Comparison of ENCODE assay signal across 24 mouse cellular contexts in genomic region chr2:162515993-162516392, GRCm38 (mm10).
DNase-seq lines count a peak whose midpoint lies in the region; ATAC-seq and TF ChIP-seq lines count a peak whose summit lies in the region.
"Had no signal": no experiment of that assay in that cellular context is flagged by ENCODE, and none has a peak within 500 bp of the region (broad histone marks: within the 10 kb centered on the region; RNA-seq: fewer than 3 reads in every experiment).

No protein-coding gene starts in this region.

- H3K27me3 ChIP-seq in heart, embryonic 10.5 days (ENCODE audit: insufficient read depth, poor library complexity, severe bottlenecking), result no peaks in the 10 kb centered on the region; the same call in 1 of the 2 replicates
- peaks cover 6% of the 10 kb centered on the region; the same call in 1 of the 2 replicates for H3K27me3 ChIP-seq in kidney, embryonic 15.5 days
- no peaks in the 10 kb centered on the region for H3K27me3 ChIP-seq in kidney, postnatal 0 days (ENCODE audit: insufficient read depth, low read length)
- H3K27me3 ChIP-seq: CH12.LX; embryonic facial prominence, embryonic 12.5 days; forebrain, embryonic 13.5 days; forebrain, embryonic 15.5 days; Patski had no signal

- peak; percentile 57; the same call in 1 of the 2 replicates for ATAC-seq in kidney, embryonic 15.5 days (replicated peaks; ENCODE audit: low FRiP score)
- no peak for ATAC-seq in kidney, postnatal 0 days (replicated peaks; ENCODE audit: low FRiP score, low read depth)
- ATAC-seq: activated CD4-positive, CD25-positive, alpha-beta regulatory T cell, adult 4 months; CD4-positive, CD25-positive, alpha-beta regulatory T cell, adult 4 months; forebrain, embryonic 13.5 days; forebrain, embryonic 15.5 days; Patski had no signal

- no peak for TF ChIP-seq CTCF in kidney, postnatal 0 days (IDR thresholded peaks at IDR 0.05; ENCODE audit: low read depth)

- H3K4me1 ChIP-seq in heart, embryonic 10.5 days, result peaks cover 6% of the 10 kb centered on the region; the same call in 1 of the 2 replicates
- no peaks in the 10 kb centered on the region for H3K4me1 ChIP-seq in kidney, embryonic 15.5 days
- H3K4me1 ChIP-seq in kidney, postnatal 0 days (replicated peaks; ENCODE audit: insufficient read depth, low read length), result no peaks in the 10 kb centered on the region
- H3K4me1 ChIP-seq: embryonic facial prominence, embryonic 12.5 days; forebrain, embryonic 13.5 days; forebrain, embryonic 15.5 days had no signal

- no peaks in the 10 kb centered on the region for H3K9me3 ChIP-seq in heart, embryonic 10.5 days
- H3K9me3 ChIP-seq in kidney, embryonic 15.5 days (replicated peaks), result no peaks in the 10 kb centered on the region
- no peaks in the 10 kb centered on the region for H3K9me3 ChIP-seq in kidney, postnatal 0 days (replicated peaks; ENCODE audit: low read length)
- H3K9me3 ChIP-seq: embryonic facial prominence, embryonic 10.5 days; embryonic facial prominence, embryonic 12.5 days; forebrain, embryonic 13.5 days; forebrain, embryonic 15.5 days had no signal

- no peak overlapping the region for H3K27ac ChIP-seq in heart, embryonic 10.5 days
- no peak overlapping the region for H3K27ac ChIP-seq in kidney, embryonic 15.5 days
- no peak overlapping the region for H3K27ac ChIP-seq in kidney, postnatal 0 days
- H3K27ac ChIP-seq: embryonic facial prominence, embryonic 10.5 days; embryonic facial prominence, embryonic 12.5 days; forebrain, embryonic 13.5 days; forebrain, embryonic 15.5 days had no signal

- 77% methylated on average over 8 of the region's 8 CpGs for WGBS in heart, embryonic 10.5 days
- WGBS in kidney, embryonic 15.5 days, result 38% methylated on average over 8 of the region's 8 CpGs
- WGBS in kidney, postnatal 0 days, result 43% methylated on average over 8 of the region's 8 CpGs

- H3K36me3 ChIP-seq in heart, embryonic 10.5 days, result no peaks in the 10 kb centered on the region
- no peaks in the 10 kb centered on the region for H3K36me3 ChIP-seq in kidney, embryonic 15.5 days
- no peaks in the 10 kb centered on the region for H3K36me3 ChIP-seq in kidney, postnatal 0 days (ENCODE audit: insufficient read depth, low read length)
- H3K36me3 ChIP-seq: embryonic facial prominence, embryonic 10.5 days; embryonic facial prominence, embryonic 12.5 days; forebrain, embryonic 15.5 days; G1E had no signal

- no peak overlapping the region for H3K9ac ChIP-seq in kidney, embryonic 15.5 days
- no peak overlapping the region for H3K9ac ChIP-seq in kidney, postnatal 0 days (ENCODE audit: low read depth, low read length)
- H3K9ac ChIP-seq: embryonic facial prominence, embryonic 12.5 days; forebrain, embryonic 13.5 days; forebrain, embryonic 15.5 days had no signal

- H3K4me2 ChIP-seq in kidney, embryonic 15.5 days, result no peak overlapping the region
- no peak overlapping the region for H3K4me2 ChIP-seq in kidney, postnatal 0 days (ENCODE audit: low read length)
- H3K4me2 ChIP-seq: embryonic facial prominence, embryonic 12.5 days; forebrain, embryonic 13.5 days; forebrain, embryonic 15.5 days had no signal

- no peak overlapping the region for H3K4me3 ChIP-seq in heart, embryonic 10.5 days
- H3K4me3 ChIP-seq in kidney, embryonic 15.5 days (replicated peaks), result no peak overlapping the region
- no peak overlapping the region for H3K4me3 ChIP-seq in kidney, postnatal 0 days (replicated peaks; ENCODE audit: low read depth, low read length)
- H3K4me3 ChIP-seq: embryonic facial prominence, embryonic 10.5 days; embryonic facial prominence, embryonic 12.5 days; forebrain, embryonic 13.5 days; forebrain, embryonic 15.5 days had no signal

- DNase-seq in heart, adult 11 months, result peak; percentile 15
- DNase-seq in heart, embryonic 10.5 days (ENCODE audit: low spot score), result no peak
- no peak for DNase-seq in kidney, postnatal 4 days
- DNase-seq in kidney, postnatal 0 days (ENCODE audit: low spot score), result peak; percentile 63
- DNase-seq in kidney, adult 18-20 months, result no peak
- DNase-seq: adrenal gland, adult 8-10 months; adrenal gland, postnatal 14 days; adrenal gland, postnatal 36 days; B cell, adult 2 months; cerebellum, adult 11-12 months; cerebellum, adult 2 months; cerebellum, adult 9-10 months; cerebellum, postnatal 10 days; cerebellum, postnatal 25 days had no signal

Comparison
In these comparisons a context has a peak if more than half of its experiments do, and no peak if none do; other contexts are left out.
1. DNase-seq: peak in heart, adult 11 months (single experiment) and kidney, postnatal 0 days (single experiment); none in heart, embryonic 10.5 days (single experiment), kidney, postnatal 4 days (0 of 2) and kidney, adult 18-20 months (single experiment).